Mouse (Mus musculus) C2C12 (cell line): Measurements from ENCODE around the gene Sept8. TPM values are rescaled to one million over a fixed set of nuclear protein-coding genes. Genes with fewer than 3 reads are reported as not detected.

Source experiments
- H3K27me3 ChIP-seq: one replicate; pipeline ENCODE4 v1.6.1; 2011; ENCODE audit not compliant: control insufficient read depth, insufficient read depth, insufficient read length
- H3K36me3 ChIP-seq: one replicate; pipeline ENCODE4 v1.6.1; 2011; ENCODE audit not compliant: control insufficient read depth, insufficient read depth
- H3K4me3 ChIP-seq: one replicate; pipeline ENCODE4 v1.5.1; 2011; ENCODE audit warnings: mild to moderate bottlenecking, control low read depth; ENCODE audit not compliant: poor library complexity, insufficient read depth, severe bottlenecking
- H3K79me2 ChIP-seq: one replicate; pipeline ENCODE4 v1.6.1; 2011; ENCODE audit not compliant: control insufficient read depth, insufficient read depth
- H3K79me3 ChIP-seq: one replicate; pipeline ENCODE4 v1.6.1; 2011; ENCODE audit warnings: low read depth, control low read depth
- H3ac ChIP-seq: one replicate; pipeline ENCODE3; 2011; ENCODE audit warnings: low read depth; ENCODE audit not compliant: control insufficient read depth, insufficient read length
- CEBPB ChIP-seq: IDR thresholded peaks from one replicate; pipeline ENCODE4 v1.6.1; 2011; ENCODE audit warnings: low read depth, mild to moderate bottlenecking, control low read depth, moderate library complexity
- CTCF ChIP-seq: IDR thresholded peaks from one replicate; pipeline ENCODE4 v1.5.1; 2011; ENCODE audit not compliant: control insufficient read depth, insufficient read depth, insufficient read length
- FOSL1 ChIP-seq: IDR thresholded peaks from one replicate; pipeline ENCODE4 v1.8.0; 2011; ENCODE audit warnings: mild to moderate bottlenecking, low read length; ENCODE audit not compliant: poor library complexity, insufficient read depth, severe bottlenecking
- MAX ChIP-seq: IDR thresholded peaks from one replicate; pipeline ENCODE4 v1.6.1; 2011; ENCODE audit warnings: mild to moderate bottlenecking, control low read depth
- MYOD1 ChIP-seq: IDR thresholded peaks from one replicate; pipeline ENCODE4 v1.6.1; 2011; ENCODE audit warnings: low read depth; ENCODE audit not compliant: control insufficient read depth, insufficient read length
- MYOG ChIP-seq: IDR thresholded peaks from one replicate; pipeline ENCODE4 v1.6.1; 2011; ENCODE audit not compliant: control insufficient read depth, insufficient read length; ENCODE audit errors: extremely low read depth
- USF1 ChIP-seq: IDR thresholded peaks from one replicate; pipeline ENCODE4 v1.6.1; 2011; ENCODE audit warnings: low read depth, mild to moderate bottlenecking, control low read depth, moderate library complexity
- polyA plus RNA-seq: library from polyadenylated mRNA; unstranded; fragments of >200 nt; fragmentation: generic; extraction: Trizol; gene quantifications from one replicate; pipeline ENCODE4 v1.2.1, GENCODE M21; 2012; ENCODE audit warnings: missing spikeins

Gene Sept8
- polyA plus RNA-seq, 1 experiment = 32.7 TPM

DNA sequence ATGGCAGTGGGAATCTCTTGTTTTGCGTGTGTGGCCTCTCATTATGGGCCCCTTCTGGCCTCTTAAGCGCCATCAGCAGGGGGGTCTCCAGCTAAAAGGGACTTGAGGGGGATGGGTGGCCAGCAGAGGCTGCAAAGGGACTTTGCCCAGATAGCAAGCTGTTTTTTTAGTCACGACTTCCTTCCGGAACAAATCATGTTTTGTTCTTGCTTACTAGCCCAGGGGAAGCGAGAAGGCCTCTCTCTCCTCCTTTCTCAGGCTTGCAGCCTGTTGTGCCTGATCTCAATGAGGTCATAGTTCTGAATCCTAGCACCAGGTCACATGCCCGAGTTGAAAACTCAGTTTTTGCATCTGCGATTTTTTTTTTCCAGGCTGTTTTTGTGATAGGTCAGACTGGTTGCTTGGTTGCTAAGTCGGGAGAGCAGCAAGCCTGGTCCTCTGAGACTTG lies 27.1 kb upstream of the Sept8 start:
- Histone ChIP-seq H3K79me2 (no peaks in the 10 kb centered on the region), H3ac (no peak overlapping the region), H3K27me3 (no peaks in the 10 kb centered on the region), H3K36me3 (no peaks in the 10 kb centered on the region), H3K79me3 (no peaks in the 10 kb centered on the region), H3K4me3 (no peak overlapping the region)
- TF ChIP-seq CTCF (no peak), FOSL1 (no peak), USF1 (no peak), MAX (no peak), MYOG (no peak), CEBPB (no peak), MYOD1 (no peak)

DNA sequence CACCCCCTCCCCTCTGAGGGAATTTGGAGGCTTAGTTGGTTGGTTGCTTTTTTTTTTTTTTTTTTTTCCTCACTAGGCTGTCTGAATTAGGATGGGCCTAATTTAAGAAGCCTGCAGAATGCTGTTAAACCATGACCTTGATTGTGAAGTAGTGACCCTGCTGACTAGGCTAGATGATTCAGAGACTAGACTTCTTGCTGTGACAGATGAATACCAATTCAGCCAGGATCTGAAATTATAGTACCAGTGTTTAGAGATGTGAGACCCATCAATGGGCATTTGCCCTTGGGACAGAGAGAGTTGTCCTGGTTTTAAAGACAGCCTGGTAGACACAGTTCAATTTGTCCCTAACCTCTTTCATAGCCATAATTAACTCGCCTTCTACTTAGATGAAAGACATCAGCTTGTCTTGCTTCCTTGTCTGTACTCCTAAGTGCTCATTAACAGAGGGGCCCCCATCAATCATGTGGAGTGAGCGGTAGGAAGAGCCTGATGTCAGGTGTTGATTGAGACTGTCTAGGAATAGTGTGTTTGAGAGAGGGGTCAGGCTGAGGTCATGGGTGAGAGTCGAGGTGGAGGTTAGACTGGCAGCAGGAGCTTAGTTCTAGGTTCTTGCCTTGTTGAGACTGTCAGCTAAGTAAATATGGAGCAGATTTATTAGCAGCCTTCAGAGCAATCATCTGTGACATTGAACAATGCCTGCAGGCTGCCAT lies 25.7 kb upstream of the Sept8 start:
- no peaks in the 10 kb centered on the region for H3K79me3 ChIP-seq
- H3ac ChIP-seq = no peak overlapping the region
- H3K4me3 ChIP-seq = no peak overlapping the region
- H3K36me3 ChIP-seq = no peaks in the 10 kb centered on the region
- H3K79me2 ChIP-seq = no peaks in the 10 kb centered on the region
- H3K27me3 ChIP-seq = no peaks in the 10 kb centered on the region
- no peak for TF ChIP-seq MAX
- no peak for TF ChIP-seq CTCF
- TF ChIP-seq MYOG = no peak
- no peak for TF ChIP-seq MYOD1
- TF ChIP-seq FOSL1 = no peak
- no peak for TF ChIP-seq CEBPB
- no peak for TF ChIP-seq USF1

DNA sequence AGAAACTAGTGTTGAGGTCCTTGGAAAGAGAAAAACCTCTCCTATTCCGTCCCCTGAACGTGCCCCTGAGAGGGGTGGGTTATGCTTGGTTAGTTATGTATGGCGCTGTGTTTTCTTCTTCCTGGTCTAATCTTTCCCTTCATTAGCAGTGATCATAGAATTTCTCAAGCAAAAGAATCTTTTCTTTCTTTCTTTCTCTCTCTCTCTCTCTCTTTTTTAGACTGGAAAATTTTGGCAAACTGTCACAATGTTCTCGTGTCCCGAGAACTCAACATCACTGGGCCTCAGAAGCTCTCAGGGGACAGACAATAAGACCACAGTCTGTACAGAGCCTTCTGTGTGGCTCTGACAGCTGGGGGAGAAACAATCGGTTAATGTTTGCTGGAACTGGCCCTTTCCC lies 23.6 kb upstream of the Sept8 start:
- Histone ChIP-seq H3K36me3 (no peaks in the 10 kb centered on the region), H3K27me3 (no peaks in the 10 kb centered on the region), H3ac (no peak overlapping the region), H3K79me3 (no peaks in the 10 kb centered on the region), H3K79me2 (no peaks in the 10 kb centered on the region), H3K4me3 (no peak overlapping the region)
- TF ChIP-seq MYOD1 (no peak), CTCF (no peak), MAX (no peak), FOSL1 (no peak), MYOG (no peak)

DNA sequence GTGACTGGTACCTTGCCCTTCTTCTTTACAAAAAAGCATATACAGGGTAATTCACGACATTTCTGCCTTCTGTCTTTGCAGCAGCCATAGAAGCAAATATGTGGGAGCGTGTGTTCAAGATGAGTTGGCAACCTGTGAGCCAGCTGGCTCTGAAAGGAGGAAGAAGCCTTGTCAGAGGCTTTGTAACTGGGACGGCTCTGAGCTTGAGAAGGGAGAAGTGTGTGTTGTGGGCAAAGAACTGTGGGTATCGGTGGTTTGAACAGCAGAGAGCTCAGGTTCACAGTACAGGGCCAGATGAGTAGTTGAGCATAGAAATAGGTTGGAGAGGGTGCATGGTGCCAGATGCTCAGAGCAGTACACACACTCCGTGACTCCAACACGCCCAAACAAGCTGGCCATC lies 22.1 kb upstream of the Sept8 start:
- Histone ChIP-seq H3K27me3 (no peaks in the 10 kb centered on the region), H3K4me3 (no peak overlapping the region), H3ac (no peak overlapping the region), H3K79me2 (no peaks in the 10 kb centered on the region), H3K79me3 (no peaks in the 10 kb centered on the region), H3K36me3 (no peaks in the 10 kb centered on the region)
- no peak for TF ChIP-seq MYOD1
- TF ChIP-seq CEBPB = no peak
- TF ChIP-seq MYOG = no peak
- no peak for TF ChIP-seq USF1
- no peak for TF ChIP-seq FOSL1
- TF ChIP-seq MAX = no peak
- no peak for TF ChIP-seq CTCF

DNA sequence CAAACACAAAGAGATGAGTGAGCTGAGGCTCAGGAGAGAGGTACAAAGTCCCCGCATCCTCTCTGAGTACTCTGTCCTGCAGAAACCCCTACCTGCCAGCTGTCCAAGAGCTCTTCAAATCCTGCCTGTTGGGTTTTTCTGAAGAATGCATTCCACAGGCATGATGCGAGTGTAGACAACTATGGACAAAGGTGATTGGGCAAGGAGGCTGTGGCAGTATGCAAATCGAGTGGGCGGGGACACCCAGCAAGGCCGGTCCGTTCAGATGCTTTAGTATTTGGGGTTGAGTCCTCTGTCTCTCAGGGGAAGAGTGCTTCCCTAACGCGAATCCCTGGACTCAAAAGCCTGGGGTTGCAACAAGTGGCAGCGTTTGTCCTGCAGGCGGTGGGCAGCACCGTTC lies 18.5 kb upstream of the Sept8 start:
- no peaks in the 10 kb centered on the region for H3K79me3 ChIP-seq
- no peak overlapping the region for H3ac ChIP-seq
- no peaks in the 10 kb centered on the region for H3K36me3 ChIP-seq
- no peaks in the 10 kb centered on the region for H3K27me3 ChIP-seq
- no peaks in the 10 kb centered on the region for H3K79me2 ChIP-seq
- TF ChIP-seq MYOG = no peak
- TF ChIP-seq FOSL1 = no peak
- TF ChIP-seq CTCF = no peak
- TF ChIP-seq USF1 = no peak
- no peak for TF ChIP-seq MYOD1
- no peak for TF ChIP-seq CEBPB
- no peak for TF ChIP-seq MAX
- H3K4me3 ChIP-seq = no peak overlapping the region

DNA sequence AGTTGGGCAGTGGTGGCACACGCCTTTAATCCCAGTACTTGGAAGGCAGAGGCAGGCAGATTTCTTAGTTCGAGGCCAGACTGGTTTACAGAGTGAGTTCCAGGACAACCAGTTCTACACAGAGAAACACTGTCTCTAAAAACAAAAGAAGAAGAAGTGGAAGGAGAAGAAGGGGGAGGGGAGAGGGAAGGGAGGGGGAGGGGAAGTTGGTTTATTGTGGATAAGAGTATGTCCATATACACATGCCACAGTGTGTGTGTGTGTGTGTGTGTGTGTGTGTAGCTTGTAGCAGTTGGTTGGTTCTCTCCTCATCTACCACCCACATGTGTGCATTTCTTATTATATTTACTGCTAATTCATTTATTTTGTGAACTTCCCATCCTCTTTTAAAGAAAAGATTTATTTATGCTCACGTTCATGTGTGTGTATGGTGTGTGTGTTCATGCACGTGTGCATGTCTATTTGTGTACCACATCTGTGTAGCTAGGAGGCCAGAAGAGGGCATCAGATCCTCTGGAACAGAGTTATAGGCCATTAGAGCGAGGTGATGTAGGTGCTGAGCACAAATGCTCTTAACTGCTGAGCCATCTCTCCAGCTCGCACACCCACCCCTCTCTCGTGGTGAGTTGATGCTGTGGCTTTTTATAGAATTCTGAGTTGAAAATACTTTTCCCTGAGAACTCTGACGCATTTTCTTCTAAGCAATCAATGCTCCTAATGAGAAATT lies 16.9 kb upstream of the Sept8 start:
- H3ac ChIP-seq = no peak overlapping the region
- H3K79me2 ChIP-seq = no peaks in the 10 kb centered on the region
- H3K27me3 ChIP-seq = no peaks in the 10 kb centered on the region
- H3K4me3 ChIP-seq = no peak overlapping the region
- no peaks in the 10 kb centered on the region for H3K36me3 ChIP-seq
- H3K79me3 ChIP-seq = no peaks in the 10 kb centered on the region
- TF ChIP-seq MYOG = no peak
- TF ChIP-seq USF1 = no peak
- peak; percentile 10 for TF ChIP-seq CTCF
- no peak for TF ChIP-seq MAX
